Mouse (Mus musculus) thymus, adult 2 months (tissue): ENCODE results near the gene Slc24a3.

ENCODE experiments used
- CTCF ChIP-seq: fragments of 200-500 bp; IDR thresholded peaks from 2 replicates; pipeline ENCODE4 v1.5.1; 2012; ENCODE audit warnings: mild to moderate bottlenecking, control low read depth, low read length, moderate library complexity, borderline replicate concordance; ENCODE audit not compliant: control insufficient read depth, poor library complexity, insufficient read depth; ENCODE audit errors: extremely low read depth
- POLR2A ChIP-seq: fragments of 200-500 bp; IDR thresholded peaks from 2 replicates; pipeline ENCODE4 v1.6.1; 2012; ENCODE audit warnings: mild to moderate bottlenecking, low read length, control low read depth, moderate library complexity; ENCODE audit not compliant: control insufficient read depth, poor library complexity, insufficient read depth; ENCODE audit errors: extremely low read depth

GRCm38 (mm10) chr2:145583103-145583502, 415.5 kb downstream of the Slc24a3 start:
- TF ChIP-seq CTCF (no peak), POLR2A (no peak)
